Mouse (Mus musculus): ENCODE measurements at regions not wholly inside any gene's neighbourhood (a gene's known extent, or its start where the extent isn't known, plus 50 kb on each side); places are given as distances from the start of the nearest gene placed in this dataset.

DNA sequence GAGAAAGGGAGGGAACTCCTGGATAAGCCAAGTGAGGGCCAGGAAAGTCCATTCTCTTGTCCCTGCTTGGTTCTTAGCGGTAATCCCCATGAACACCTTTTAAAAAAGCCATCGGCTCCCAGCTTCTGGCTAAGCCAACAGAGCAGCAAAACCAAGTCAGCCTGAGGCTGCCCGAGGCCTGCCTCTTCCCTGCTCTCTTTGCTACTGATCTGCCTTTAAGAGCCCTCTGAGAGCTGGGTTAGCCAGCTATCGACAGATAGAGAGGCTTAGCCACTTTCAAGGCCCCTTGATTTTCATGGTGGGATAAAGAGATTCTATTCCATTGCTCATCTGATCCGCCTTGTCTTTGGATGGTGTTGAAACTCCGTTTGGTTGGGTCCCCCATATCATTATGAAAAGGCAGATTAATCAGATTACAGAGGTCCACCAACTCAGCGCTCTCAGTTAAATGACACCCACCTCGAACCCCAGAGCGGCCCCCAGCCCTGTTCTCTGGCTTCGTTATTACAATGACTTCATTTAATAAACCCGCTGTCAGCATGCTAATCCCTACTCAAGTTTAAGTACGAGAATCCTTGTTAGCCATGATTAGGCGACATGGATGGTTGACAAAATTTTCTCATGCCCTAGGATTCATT is 66.1 kb downstream of the Slc4a3 start:
- no peak for DNase-seq

- DNase-seq: no peak
Observed at GRCm38 (mm10) chr1:75613206-75613605, 67.1 kb downstream of the Slc4a3 start.

GRCm38 (mm10) chr1:75616971-75617370 is 70.9 kb downstream of the Slc4a3 start:
- DNase-seq: no peak

DNA sequence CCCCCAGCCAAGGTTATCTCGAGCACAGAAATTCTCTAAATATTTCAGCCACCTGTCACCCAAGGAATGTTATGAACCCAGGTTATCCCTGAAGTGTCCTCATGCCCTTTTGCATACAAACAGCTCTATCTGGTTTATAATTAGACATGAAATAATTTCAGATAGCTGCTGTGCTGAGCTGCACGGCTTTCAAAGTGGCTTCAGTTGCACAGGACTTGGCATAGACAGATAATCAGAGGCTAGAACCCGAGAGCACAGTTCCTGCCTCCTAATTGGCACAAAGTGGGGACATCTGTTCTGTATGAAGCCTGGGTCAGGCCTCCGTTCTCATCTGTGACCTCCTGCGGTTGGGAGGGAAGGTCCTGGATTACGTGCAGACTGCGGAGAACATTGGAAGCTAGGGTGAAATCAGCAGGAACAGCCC is 72.3 kb downstream of the Slc4a3 start:
- no peak for DNase-seq

DNA sequence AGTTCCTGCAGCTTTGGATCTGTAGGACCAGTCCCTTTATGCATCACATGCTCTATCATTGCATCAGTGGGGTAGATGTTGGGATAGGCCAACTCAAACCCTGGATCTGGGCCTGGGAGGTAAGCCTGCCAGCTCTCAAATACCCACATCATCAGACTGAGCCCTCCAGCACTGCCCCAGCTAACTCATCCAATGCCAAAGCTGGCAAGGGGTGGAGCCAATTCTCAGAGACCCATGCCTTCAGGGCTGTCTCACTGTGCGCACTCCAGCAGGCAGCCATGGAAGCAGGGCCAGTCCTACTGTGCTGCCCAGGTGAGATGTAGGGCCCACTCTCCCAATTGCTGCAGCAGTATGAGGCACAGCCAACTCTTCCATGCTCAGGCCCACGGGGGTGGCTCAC is 84.2 kb downstream of the Slc4a3 start:
- DNase-seq: no peak

GRCm38 (mm10) chr1:75631729-75632128 is 85.7 kb downstream of the Slc4a3 start:
- no peak for DNase-seq

GRCm38 (mm10) chr1:75635591-75635990 is 89.5 kb downstream of the Slc4a3 start:
- DNase-seq: no peak

- DNase-seq: no peak
Observed at GRCm38 (mm10) chr1:75639031-75640001, 93.2 kb downstream of the Slc4a3 start.

DNA sequence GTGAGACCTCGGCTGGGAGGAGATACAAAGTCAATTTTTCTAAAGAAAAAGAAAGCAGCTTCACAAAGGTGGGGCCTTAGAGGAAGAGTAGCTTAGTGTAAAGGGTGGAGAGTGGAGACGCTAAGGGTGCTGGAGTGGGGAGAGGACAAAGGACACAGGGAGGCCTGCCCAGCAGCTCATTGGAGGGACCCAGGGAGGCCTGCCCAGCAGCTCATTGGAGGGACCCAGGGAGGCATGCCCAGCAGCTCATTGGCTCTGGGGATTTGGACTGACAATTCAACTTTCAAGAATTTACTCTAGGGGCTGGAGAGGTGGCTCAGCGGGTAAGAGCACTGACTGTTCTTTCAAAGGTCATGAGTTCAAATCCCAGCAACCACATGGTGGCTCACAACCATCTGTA is 96.4 kb downstream of the Slc4a3 start:
- DNase-seq: no peak

- peak; percentile 77 for DNase-seq
Observed at GRCm38 (mm10) chr1:75652547-75652946, 106.5 kb downstream of the Slc4a3 start.

DNA sequence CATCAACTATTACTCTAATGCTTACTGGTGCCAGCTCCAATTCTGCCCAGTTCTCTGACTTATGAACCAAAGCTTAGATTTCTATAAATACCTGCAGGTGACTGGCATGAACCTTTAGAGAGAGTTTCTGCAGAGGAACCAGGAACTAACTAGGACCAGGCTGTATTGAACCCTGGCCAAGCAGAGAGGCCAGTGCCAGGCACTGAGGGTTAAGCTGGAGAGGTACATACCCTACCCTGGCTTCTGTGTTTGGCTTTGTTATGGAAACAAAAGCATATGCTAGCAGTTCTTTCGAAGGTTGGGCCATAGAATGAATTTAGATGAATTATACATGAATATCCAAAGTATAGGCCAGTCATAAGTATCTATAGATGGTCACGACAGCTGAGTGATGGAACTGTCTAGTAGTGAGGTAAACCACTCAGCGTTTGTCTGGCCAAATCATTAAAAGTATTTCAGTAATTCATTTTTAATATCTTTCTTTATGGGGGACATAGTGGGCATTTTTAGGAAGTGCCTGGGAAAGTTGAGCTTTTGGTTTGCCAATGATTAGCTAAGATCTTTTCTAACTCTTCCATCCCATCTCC is 107.0 kb downstream of the Slc4a3 start:
- no peak for DNase-seq

- DNase-seq: peak; percentile 60
Observed at GRCm38 (mm10) chr1:75653671-75654076, 107.6 kb downstream of the Slc4a3 start.

GRCm38 (mm10) chr1:75656592-75656991 is 110.5 kb downstream of the Slc4a3 start:
- no peak for DNase-seq

DNA sequence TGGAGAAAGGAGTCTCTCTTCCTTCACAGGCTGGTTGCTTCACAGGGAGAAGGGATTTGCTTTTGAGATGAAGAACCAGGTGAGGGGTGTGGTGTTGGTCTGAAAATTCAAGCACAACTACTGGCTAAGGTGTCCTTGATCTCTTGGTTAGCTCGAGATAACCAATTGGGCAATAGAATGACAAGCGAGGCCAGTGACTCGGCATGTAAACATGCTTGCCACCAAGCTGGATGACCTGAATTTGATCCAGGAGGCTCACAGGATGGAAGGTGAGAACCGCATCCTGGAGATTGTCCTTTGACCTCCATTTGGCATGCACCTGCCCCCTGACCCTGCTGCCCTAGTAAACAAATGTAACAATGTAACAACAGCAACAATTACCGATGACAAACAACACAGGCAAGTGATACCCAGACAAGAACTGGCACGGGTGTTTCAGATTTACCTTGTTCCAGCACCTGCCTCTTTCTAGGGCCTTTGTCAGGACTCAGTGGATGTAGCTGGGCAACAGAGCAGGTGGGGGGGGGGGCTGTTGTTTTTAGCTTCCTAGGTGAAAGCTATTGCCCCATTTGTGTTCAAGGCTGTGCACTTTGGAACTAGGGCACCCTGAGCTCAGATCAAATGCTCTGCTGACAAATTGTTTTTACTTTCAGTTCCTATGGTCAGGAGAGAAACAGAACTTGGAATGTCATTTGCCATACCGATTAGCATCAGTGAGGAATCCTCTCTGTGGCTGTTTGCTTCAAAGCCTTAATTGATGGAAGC is 114.5 kb downstream of the Slc4a3 start:
- DNase-seq: no peak

DNA sequence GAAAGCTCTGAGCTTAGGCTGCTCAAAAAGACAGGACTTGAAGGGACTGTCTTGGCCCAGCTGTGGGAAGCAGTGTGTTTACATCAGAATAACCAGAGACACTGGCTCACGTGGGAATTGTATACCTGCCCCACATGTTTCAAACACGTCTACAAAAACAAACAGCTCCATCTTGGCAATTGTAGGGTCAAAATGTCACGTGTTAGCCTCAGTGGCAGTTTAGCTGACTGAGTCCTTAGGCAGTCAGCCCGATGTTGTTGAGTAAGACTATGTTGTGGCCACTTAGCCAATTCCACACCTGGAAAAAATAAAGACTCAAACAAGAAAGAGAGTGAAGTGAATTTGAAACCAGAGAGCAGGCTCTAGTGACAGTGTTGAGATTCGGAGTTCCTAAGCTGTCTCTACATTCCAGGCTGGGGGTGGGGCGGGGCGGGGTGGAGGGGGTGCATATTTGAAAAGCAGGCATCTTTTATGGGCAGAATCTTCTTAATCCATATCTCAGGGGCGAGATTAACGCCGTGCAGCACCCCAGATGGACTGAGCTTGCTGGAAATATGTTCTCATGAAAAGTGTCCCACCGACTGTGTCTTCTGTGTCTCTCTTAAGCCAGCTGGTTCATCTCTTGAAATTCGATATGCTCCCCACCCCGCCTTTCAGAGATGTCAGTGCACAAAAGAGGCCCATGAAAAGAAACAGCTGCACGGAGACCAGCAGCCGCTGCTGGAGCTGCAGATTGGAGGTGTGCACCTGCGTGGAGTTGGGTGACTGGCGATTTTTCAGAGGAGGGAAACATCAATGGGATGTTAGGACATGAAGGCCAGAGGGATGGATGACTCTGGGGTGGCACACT is 116.3 kb downstream of the Slc4a3 start:
- no peak for DNase-seq

- no peak for DNase-seq
Observed at GRCm38 (mm10) chr1:75667736-75668269, 121.7 kb downstream of the Slc4a3 start.

DNA sequence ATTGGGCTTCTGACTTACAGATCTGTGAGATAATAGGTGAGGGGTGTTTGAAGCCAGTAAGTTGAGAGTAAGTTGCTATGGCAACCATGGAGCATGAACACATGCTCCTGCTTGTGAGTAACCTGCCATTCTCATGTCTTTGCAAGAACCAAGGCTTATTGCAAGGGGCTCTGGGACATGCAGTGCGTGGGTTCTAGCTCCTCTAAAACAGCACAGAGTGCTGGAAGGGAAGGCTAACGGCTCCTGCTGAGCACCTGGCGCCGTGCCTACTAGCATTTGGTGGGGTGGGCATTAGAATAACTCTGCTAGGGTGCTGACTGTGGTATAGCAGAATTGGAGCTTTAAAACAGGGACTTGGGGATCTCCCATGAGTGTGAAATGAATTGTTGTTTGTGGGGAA is 130.2 kb downstream of the Slc4a3 start:
- DNase-seq: peak; percentile 24

DNA sequence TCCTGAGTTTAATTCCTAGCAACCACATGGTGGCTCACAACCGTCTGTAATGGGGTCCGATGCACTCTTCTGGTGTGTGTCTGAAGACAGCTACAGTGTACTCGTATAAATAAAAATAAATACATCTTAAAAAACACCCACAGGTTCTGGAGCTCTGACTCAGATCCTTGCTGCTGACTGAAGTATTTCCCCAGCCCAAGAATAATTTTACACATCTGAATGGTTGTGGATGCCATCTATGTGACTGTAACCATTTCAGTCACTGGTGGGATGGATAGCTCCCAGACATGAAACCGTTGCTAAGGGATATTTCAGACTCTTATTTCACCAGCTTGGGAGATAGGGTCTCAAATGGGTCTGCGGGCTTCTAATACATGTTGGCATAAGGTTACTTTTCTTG is 131.6 kb downstream of the Slc4a3 start:
- no peak for DNase-seq

DNA sequence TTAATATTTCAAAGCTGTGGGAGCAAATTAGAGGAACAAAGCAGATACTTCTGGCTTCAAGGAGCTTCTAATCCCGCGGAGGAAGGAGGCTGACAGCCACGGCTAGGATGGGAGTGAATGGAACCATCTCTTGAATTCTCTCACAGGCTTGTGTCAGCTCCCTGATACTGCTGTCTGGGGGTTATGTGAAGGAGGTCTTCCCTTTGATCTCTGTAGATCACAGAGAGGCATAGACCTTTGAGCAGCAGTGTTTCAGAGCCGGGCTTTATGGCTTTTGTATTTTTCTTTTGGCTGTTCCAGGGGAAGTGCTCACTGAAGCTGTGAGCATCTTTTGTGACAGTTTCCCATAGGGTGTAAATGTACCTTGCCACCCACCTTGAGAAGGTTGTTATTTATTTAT is 132.2 kb downstream of the Slc4a3 start:
- DNase-seq: no peak

GRCm38 (mm10) chr1:75680366-75680765 is 134.3 kb downstream of the Slc4a3 start:
- DNase-seq: no peak

GRCm38 (mm10) chr1:75681913-75682312 is 135.8 kb downstream of the Slc4a3 start:
- no peak for DNase-seq

GRCm38 (mm10) chr1:75692781-75693180 is 146.7 kb downstream of the Slc4a3 start:
- no peak for DNase-seq

All from right cerebral cortex, adult 18-20 months (tissue).